Mouse (Mus musculus) liver, embryonic 11.5 days (tissue): Measurements from ENCODE around the gene Gm20806. TPM values are rescaled to one million over a fixed set of nuclear protein-coding genes. Genes with fewer than 3 reads are reported as not detected.
"Not testable (repeated sequence)": the region's sequence is repeated elsewhere in the genome, so short reads cannot be mapped to it uniquely, and the experiment has no call there.

Source experiments
- ATAC-seq: fragments of 200-750 bp; cut with Nextera tagmentation; replicated peaks from 2 replicates; pipeline ENCODE4 v1.8.0; 2017; ENCODE audit warnings: moderate number of reproducible peaks, mild to moderate bottlenecking, moderate TSS enrichment, moderate library complexity; ENCODE audit not compliant: low FRiP score
- DNase-seq: peaks from one replicate; pipeline ENCODE4 v3.0.0-alpha.2; 2017; ENCODE audit warnings: low spot score
- H3K27ac ChIP-seq: fragments of 300-500 bp; sonication (generic); 2 replicates; pipeline ENCODE4 v1.5.1; 2014; ENCODE audit warnings: mild to moderate bottlenecking, low read depth, low read length, control low read depth
- H3K27me3 ChIP-seq: fragments of 300-500 bp; sonication (generic); replicated peaks from 2 replicates; pipeline ENCODE4 v1.6.1; 2014; ENCODE audit warnings: low read length, mixed read lengths; ENCODE audit not compliant: control insufficient read depth, insufficient read depth
- H3K36me3 ChIP-seq: fragments of 300-500 bp; sonication (generic); 2 replicates; pipeline ENCODE4 v1.6.1; 2014; ENCODE audit warnings: mild to moderate bottlenecking, low read length, moderate library complexity, mixed read lengths; ENCODE audit not compliant: control insufficient read depth, insufficient read depth
- H3K4me1 ChIP-seq: fragments of 300-500 bp; sonication (generic); replicated peaks from 2 replicates; pipeline ENCODE4 v1.6.1; 2014; ENCODE audit warnings: low read length, mixed read lengths; ENCODE audit not compliant: control insufficient read depth, insufficient read depth
- H3K4me2 ChIP-seq: fragments of 300-500 bp; sonication (generic); 2 replicates; pipeline ENCODE4 v1.6.1; 2014; ENCODE audit warnings: mild to moderate bottlenecking, control low read depth, moderate library complexity
- H3K4me3 ChIP-seq: fragments of 300-500 bp; sonication (generic); 2 replicates; pipeline ENCODE4 v1.5.1; 2014; ENCODE audit warnings: low read depth, low read length, control low read depth
- H3K9ac ChIP-seq: fragments of 300-500 bp; sonication (generic); 2 replicates; pipeline ENCODE4 v1.6.1; 2014; ENCODE audit warnings: low read depth, low read length, control low read depth
- H3K9me3 ChIP-seq: fragments of 300-500 bp; sonication (generic); 2 replicates; pipeline ENCODE4 v1.6.1; 2016; ENCODE audit warnings: low read length, inconsistent platforms, mixed read lengths; ENCODE audit not compliant: control insufficient read depth
- WGBS: fragments of 180-500 bp; shearing (Covaris S2); extraction: QIAGEN DNeasy Blood & Tissue Kit; methylation state at CpG from one replicate; pipeline ENCODE4 v1.1.7; 2014; 5-methylcytosine and 5-hydroxymethylcytosine counted together
- polyA plus RNA-seq: library from polyadenylated mRNA; unstranded; fragments of >200 nt; fragmentation: Nextera tagmentation; extraction: Ambion mirVana; gene quantifications from 2 replicates; pipeline ENCODE4 v1.2.1, GENCODE M21; 2014

Gene Gm20806
- polyA plus RNA-seq: not detected in 2 replicates

DNA sequence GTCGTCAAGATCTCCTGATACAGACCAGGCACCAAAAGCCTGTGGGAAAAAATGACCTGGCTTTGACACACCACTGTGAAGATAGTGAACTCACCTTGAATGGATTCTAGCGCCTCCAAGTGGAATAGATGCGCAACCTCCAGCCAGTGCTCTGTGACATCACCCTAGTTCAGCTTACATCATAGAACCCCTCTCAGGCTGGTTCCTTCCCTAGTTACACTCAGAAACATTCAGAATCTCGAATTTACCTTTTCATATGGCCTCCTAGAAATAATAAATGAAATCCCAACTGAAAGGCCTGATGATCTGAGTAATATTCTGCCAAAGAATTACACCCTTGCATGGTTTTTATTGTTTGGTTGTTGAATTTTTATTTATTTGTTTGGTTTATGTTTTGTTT is at the start of gene Gm20806:
Gene Gm20806, minus strand, starts transcription at position 101 of the 400 bp plus-strand sequence.
- H3K4me3 ChIP-seq, H3K27me3 ChIP-seq, H3K4me1 ChIP-seq, ATAC-seq, H3K9ac ChIP-seq, H3K9me3 ChIP-seq, H3K4me2 ChIP-seq, H3K27ac ChIP-seq, H3K36me3 ChIP-seq, DNase-seq: not testable (repeated sequence)
- WGBS: no CpG with 5 or more reads among the region's 4 CpGs
